Mouse (Mus musculus): ENCODE measurements around the gene Olfr66. TPM values are rescaled to one million over a fixed set of nuclear protein-coding genes. Genes with fewer than 3 reads are reported as not detected.

Olfr66 gene
- polyA plus RNA-seq (2016; fragmentation: Nextera tagmentation; extraction: Ambion mirVana), result not detected in 2 replicates

DNA sequence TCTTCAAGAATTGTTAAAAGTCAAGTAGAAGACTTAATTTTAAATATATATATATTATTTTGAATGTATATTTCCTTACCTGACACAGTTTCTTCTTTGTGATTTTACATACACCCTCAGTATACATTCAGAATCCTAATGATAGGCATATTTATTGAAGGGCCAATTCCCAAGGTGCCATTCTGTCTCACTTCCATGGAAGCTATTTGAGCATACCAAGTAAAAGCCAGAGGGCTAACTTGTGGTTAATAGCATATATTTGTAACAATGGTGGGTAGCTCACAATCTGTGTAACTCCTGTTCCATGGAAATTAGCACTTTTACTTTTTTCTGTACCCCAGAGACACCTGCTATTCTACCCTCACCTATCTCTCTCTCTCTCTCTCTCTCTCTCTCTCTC is at the start of gene Olfr66:
TSS of gene Olfr66 (minus strand) at position 101 of the 400 bp plus-strand sequence.
- Histone ChIP-seq H3K27me3 (ENCODE audit: low read depth, poor library complexity, severe bottlenecking) (no peaks in the 10 kb centered on the region), H3K36me3 (no peaks in the 10 kb centered on the region), H3K4me1 (no peaks in the 10 kb centered on the region), H3K27ac (no peak within 1 kb of the TSS), H3K4me3 (no peak within 1 kb of the TSS), H3K9me3 (replicated peaks) (no peaks in the 10 kb centered on the region)
- DNase-seq (ENCODE audit: low spot score), result no peak

DNA sequence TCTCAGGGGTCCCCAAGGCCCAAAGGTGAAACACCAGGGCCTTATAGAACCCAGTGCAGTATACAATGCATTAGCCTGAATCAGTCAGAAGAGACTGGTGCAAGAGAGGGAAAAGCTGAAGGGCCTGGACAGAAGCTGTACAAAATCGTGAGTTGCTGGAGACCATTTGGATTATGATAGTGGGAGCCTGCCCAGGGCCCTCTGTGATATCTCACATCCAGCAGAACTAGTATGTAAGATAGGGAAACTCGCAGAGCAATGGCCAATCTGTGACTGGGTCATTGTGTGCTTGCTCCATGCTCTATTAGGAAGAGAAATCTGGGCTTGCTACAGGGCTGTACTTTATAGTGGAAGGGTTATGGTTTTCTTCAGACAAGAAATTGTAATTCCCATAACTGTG is 48.2 kb upstream of the Olfr66 start, which contains the start of gene Olfr632:
TSS of gene Olfr632 (plus strand) at position 84 of the 400 bp plus-strand sequence.
- no peak within 1 kb of the TSS for H3K4me3 ChIP-seq
- no peaks in the 10 kb centered on the region for H3K36me3 ChIP-seq
- 77% methylated on average over 2 of the region's 2 CpGs for WGBS
- H3K27ac ChIP-seq, result no peak within 1 kb of the TSS
- no peaks in the 10 kb centered on the region for H3K27me3 ChIP-seq (ENCODE audit: low read depth, poor library complexity, severe bottlenecking)
- DNase-seq (ENCODE audit: low spot score), result no peak
- H3K9me3 ChIP-seq (replicated peaks), result no peaks in the 10 kb centered on the region
- H3K4me1 ChIP-seq, result no peaks in the 10 kb centered on the region

DNA sequence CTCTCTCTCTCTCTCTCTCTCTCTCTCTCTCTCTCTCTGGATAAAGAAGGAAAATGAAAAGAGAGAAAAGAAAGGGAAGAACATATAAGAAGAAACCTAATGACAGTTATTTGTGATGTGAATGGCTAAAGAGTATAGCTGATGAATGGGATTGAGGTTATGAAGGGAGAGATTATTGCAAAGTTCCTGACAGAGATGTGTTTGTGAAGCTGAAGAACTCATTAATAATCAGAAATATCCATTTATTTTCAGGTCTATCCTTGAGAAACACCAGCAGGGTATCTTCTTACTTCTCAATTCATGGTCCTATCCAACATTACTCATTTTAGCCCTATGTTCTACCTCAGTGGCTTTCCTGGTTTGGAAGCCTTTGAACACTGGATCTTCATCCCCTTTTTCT is 42.5 kb upstream of the Olfr66 start, which contains the start of gene Olfr631:
TSS of gene Olfr631 (plus strand) at position 301 of the 400 bp plus-strand sequence.
- H3K27ac ChIP-seq, result no peak within 1 kb of the TSS
- DNase-seq (ENCODE audit: low spot score), result no peak
- no peak within 1 kb of the TSS for H3K4me3 ChIP-seq
- H3K9me3 ChIP-seq (replicated peaks), result no peaks in the 10 kb centered on the region
- no peaks in the 10 kb centered on the region for H3K36me3 ChIP-seq
- no peaks in the 10 kb centered on the region for H3K27me3 ChIP-seq (ENCODE audit: low read depth, poor library complexity, severe bottlenecking)
- no peaks in the 10 kb centered on the region for H3K4me1 ChIP-seq

DNA sequence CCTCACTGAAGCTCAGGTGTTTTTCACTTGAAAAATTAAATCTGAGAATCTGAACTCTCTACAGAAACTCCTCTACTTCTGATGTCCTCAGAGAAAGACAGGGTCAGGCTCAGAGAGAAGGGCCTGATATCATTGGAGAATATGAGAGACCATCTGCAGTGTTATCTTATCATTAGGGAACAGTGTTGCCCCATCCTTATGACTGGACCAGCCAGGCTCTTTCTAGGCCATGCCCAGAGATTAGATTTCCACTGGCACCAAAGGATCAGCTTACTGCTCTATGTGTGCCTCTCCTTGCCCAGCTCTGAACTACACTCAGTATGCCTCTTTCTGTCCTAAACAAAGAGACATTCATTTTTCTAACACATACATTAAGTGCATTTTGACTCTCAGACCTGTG is 29.3 kb upstream of the Olfr66 start:
- no peak for DNase-seq (ENCODE audit: low spot score)
- H3K9me3 ChIP-seq (replicated peaks), result no peaks in the 10 kb centered on the region
- H3K36me3 ChIP-seq, result no peaks in the 10 kb centered on the region
- H3K4me3 ChIP-seq, result no peak overlapping the region
- H3K4me1 ChIP-seq, result no peaks in the 10 kb centered on the region
- no peak overlapping the region for H3K27ac ChIP-seq
- H3K27me3 ChIP-seq (ENCODE audit: low read depth, poor library complexity, severe bottlenecking), result no peaks in the 10 kb centered on the region

DNA sequence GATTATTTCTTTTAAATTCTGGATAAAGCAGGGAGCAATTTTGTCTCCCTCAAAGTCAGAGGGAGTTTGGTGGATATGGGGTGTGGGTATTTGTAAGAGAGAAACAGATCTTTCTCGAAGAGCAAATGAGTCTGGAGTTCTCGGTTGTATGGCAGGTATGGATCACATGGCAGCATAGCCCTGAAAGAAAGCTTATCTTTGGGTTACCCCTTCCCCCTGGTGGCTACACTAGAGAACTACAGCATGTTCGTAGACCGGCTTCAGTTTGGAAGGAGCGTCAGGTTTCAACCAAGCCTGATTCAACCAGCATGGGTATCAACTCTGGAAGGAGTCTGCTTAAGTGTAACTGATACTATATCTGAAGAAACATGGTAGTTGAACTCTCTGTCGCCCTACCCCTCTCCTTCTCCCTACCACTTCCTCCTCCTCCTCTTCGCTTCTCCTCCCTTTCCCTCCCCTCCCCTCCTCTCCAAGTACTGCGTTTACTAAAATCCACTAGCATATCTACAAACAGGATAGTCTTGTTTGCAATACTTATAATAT is 27.0 kb upstream of the Olfr66 start:
- Histone ChIP-seq H3K4me3 (no peak overlapping the region), H3K9me3 (replicated peaks) (no peaks in the 10 kb centered on the region), H3K27ac (no peak overlapping the region), H3K4me1 (no peaks in the 10 kb centered on the region), H3K27me3 (ENCODE audit: low read depth, poor library complexity, severe bottlenecking) (no peaks in the 10 kb centered on the region), H3K36me3 (no peaks in the 10 kb centered on the region)
- DNase-seq (ENCODE audit: low spot score), result no peak
- WGBS, result 43% methylated on average over 8 of the region's 8 CpGs

DNA sequence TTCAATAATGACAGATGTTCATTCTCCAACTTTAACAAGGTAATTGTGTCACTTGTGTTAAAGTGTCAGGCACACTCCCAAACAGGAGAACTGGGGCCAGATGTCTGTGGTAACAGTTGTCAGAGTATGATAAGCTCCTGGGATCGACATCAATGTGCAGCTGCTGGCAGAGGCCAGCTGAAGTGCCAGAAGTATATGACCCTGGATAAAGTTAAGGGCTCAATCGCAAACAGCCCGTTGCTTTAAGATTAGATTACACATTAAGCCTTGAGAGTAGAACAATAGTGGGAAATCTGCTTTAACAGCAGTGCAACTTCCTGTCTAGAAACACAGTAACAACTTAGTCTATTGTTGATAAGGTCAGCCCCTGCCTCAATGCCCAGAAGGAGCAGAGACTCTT is 24.0 kb upstream of the Olfr66 start:
- Histone ChIP-seq H3K27ac (no peak overlapping the region), H3K4me1 (no peaks in the 10 kb centered on the region), H3K36me3 (no peaks in the 10 kb centered on the region), H3K9me3 (replicated peaks) (no peaks in the 10 kb centered on the region), H3K27me3 (ENCODE audit: low read depth, poor library complexity, severe bottlenecking) (no peaks in the 10 kb centered on the region), H3K4me3 (no peak overlapping the region)
- 35% methylated on average over 3 of the region's 3 CpGs for WGBS
- no peak for DNase-seq (ENCODE audit: low spot score)

DNA sequence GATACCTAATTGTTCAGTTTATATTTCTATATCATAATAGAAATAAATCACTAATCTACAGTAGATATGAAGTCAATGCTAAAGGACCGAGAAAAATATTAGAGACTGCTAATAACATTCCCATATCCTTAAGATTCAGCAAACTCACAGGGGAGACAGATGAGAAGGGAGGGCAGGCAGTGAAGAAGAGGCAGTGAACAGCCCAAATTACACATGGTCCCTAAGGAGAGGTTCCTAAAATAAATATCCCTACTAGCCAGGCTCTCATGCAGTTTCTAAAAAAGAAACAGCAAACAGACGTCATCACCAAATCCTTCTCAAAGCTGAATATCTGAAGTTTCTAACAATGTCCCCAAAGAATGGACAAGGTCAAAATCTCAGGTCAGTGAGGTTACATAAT is 17.1 kb upstream of the Olfr66 start, which contains the start of gene Olfr65:
TSS of gene Olfr65 (plus strand) at position 301 of the 400 bp plus-strand sequence.
- no peaks in the 10 kb centered on the region for H3K36me3 ChIP-seq
- no peaks in the 10 kb centered on the region for H3K4me1 ChIP-seq
- no peak for DNase-seq (ENCODE audit: low spot score)
- no peaks in the 10 kb centered on the region for H3K9me3 ChIP-seq (replicated peaks)
- WGBS, result 90% methylated on average over 2 of the region's 2 CpGs
- no peak within 1 kb of the TSS for H3K4me3 ChIP-seq
- no peaks in the 10 kb centered on the region for H3K27me3 ChIP-seq (ENCODE audit: low read depth, poor library complexity, severe bottlenecking)
- no peak within 1 kb of the TSS for H3K27ac ChIP-seq

DNA sequence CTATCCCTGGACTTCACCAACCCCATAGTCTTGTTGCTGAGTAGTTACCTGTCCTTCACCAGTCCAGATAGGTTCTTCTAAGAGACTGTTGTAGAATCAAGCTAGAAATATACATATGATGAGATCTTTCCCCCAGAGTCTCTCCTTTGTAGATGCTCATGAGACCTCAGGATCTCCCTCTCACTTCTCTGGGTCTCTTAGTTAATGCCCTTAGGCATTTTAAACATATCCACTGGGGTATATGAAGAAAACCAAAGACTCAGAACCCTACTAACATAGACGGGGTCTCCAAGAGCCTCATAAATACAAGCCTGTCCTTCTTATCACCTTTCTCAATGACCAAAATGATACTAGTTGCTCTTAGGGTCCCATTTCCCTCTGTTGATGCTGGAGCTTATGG is 8.3 kb upstream of the Olfr66 start, which contains the start of gene Olfr64:
TSS of gene Olfr64 (minus strand) at position 101 of the 400 bp plus-strand sequence.
- no peaks in the 10 kb centered on the region for H3K27me3 ChIP-seq (ENCODE audit: low read depth, poor library complexity, severe bottlenecking)
- no peak within 1 kb of the TSS for H3K4me3 ChIP-seq
- DNase-seq (ENCODE audit: low spot score), result no peak
- 79% methylated on average over 1 of the region's 1 CpGs for WGBS
- H3K36me3 ChIP-seq, result no peaks in the 10 kb centered on the region
- H3K9me3 ChIP-seq (replicated peaks), result no peaks in the 10 kb centered on the region
- no peaks in the 10 kb centered on the region for H3K4me1 ChIP-seq
- H3K27ac ChIP-seq, result no peak within 1 kb of the TSS

DNA sequence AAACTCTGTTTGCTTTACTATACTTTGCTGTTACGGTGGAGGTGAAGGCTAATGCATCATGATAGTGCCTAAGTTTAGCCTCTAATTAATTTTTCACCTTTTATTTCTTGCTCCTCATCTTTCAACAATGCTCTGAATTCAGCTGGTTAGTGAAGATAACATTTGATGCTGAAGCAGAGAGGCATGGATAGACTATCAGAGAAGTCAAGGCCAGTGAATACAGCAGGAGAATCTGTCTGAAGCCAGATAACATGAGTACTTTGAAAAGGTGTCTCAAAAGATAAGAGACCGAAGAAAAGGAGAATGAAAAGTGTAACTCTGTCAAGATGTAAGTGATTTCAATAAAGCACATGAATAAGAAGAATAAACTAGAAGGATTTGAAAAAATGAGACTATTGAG is 9.0 kb downstream of the Olfr66 start:
- WGBS, result 90% methylated on average over 2 of the region's 2 CpGs
- Histone ChIP-seq H3K4me1 (no peaks in the 10 kb centered on the region), H3K9me3 (replicated peaks) (no peaks in the 10 kb centered on the region), H3K27me3 (ENCODE audit: low read depth, poor library complexity, severe bottlenecking) (no peaks in the 10 kb centered on the region), H3K4me3 (no peak overlapping the region), H3K27ac (no peak overlapping the region), H3K36me3 (no peaks in the 10 kb centered on the region)
- no peak for DNase-seq (ENCODE audit: low spot score)

DNA sequence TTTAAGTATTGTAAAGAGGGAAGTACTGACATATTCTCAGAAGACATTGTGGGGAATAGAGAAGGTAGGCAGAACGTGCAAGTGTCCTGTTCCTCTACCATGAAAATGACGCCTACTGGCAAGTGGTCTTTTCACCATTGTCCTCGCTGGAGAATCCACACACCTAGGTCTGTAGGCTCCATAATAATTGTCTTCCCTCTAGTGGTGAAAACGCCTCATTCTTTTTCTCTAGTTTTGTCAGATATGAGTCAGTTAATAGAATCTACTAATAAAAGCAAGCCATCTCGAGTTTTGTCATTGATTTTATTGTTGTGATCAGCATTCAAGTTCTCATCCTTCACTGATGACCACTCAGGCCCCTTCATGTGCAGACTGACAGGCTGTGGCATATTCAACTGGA is 11.6 kb downstream of the Olfr66 start:
- Histone ChIP-seq H3K9me3 (replicated peaks) (no peaks in the 10 kb centered on the region), H3K36me3 (no peaks in the 10 kb centered on the region), H3K4me3 (no peak overlapping the region), H3K27ac (no peak overlapping the region), H3K4me1 (no peaks in the 10 kb centered on the region), H3K27me3 (ENCODE audit: low read depth, poor library complexity, severe bottlenecking) (no peaks in the 10 kb centered on the region)
- WGBS, result 55% methylated on average over 5 of the region's 5 CpGs
- no peak for DNase-seq (ENCODE audit: low spot score)

DNA sequence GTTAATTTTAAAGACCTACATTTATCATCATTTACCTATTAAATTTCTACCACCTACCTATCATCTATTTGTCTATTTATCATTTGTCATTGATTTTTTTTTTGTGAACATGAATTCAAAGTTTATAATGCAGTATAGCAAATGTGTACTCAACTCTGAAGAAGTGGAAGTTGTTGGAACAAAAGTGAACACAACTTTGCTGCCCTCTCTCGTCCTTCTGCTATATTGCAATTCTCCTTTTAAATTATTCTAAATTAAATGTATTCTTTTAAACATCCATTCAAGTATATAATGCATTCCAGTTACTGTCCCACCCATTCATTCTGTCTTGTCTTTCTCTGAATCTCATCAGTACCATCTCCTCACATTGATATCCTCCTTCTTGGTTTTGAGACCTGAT is 13.0 kb downstream of the Olfr66 start:
- WGBS, result 19% methylated on average over 1 of the region's 1 CpGs

DNA sequence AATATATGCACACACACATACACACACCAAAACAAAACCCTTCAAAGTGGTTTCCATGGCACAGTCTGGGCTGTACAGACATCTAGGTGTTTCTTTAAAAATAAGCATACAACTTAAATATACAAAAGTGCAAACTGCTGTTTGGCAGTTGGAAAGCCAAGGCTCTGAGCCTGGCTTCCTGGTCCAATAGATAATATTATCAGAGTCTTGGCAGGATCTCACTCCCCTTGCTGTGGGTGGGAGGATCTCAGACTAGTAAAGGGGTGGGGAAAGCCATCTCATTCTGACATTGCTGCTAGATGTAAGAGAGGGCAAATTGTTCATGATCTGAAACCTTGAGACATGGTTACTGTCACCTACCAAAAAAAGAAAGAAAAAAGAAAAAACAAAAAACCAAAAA is 15.4 kb downstream of the Olfr66 start:
- H3K27me3 ChIP-seq (ENCODE audit: low read depth, poor library complexity, severe bottlenecking), result no peaks in the 10 kb centered on the region
- no peaks in the 10 kb centered on the region for H3K36me3 ChIP-seq
- no peak overlapping the region for H3K4me3 ChIP-seq
- no peaks in the 10 kb centered on the region for H3K4me1 ChIP-seq
- H3K9me3 ChIP-seq (replicated peaks), result no peaks in the 10 kb centered on the region
- no peak overlapping the region for H3K27ac ChIP-seq
- DNase-seq (ENCODE audit: low spot score), result no peak

More for the DNA sequence above, 13.0 kb downstream of the Olfr66 start:
- H3K27ac ChIP-seq, result no peak overlapping the region
- no peaks in the 10 kb centered on the region for H3K36me3 ChIP-seq
- no peak overlapping the region for H3K4me3 ChIP-seq
- H3K9me3 ChIP-seq (replicated peaks), result no peaks in the 10 kb centered on the region
- no peaks in the 10 kb centered on the region for H3K27me3 ChIP-seq (ENCODE audit: low read depth, poor library complexity, severe bottlenecking)
- no peak for DNase-seq (ENCODE audit: low spot score)
- H3K4me1 ChIP-seq, result no peaks in the 10 kb centered on the region

DNA sequence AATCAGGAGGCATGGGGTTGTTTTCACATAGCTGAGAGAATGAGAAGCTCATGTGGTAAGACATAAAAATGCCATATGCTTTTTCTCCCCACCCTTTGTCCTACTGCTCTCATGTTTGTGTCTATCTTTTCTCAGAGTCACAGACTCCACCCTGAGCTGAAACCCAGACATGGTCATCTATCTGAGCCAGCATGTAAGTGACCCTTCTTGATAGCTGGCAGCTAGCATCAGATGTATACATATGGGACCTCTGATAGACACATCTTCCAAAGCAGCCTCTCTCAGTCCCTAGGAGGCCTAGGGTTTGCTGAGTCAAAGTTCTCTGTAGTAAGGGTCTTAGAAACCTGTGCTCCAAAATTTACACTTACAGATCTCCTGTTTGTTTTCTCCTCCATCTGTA is 20.3 kb downstream of the Olfr66 start:
- Histone ChIP-seq H3K36me3 (no peaks in the 10 kb centered on the region), H3K9me3 (replicated peaks) (no peaks in the 10 kb centered on the region), H3K4me1 (no peaks in the 10 kb centered on the region), H3K4me3 (no peak overlapping the region), H3K27ac (no peak overlapping the region), H3K27me3 (ENCODE audit: low read depth, poor library complexity, severe bottlenecking) (no peaks in the 10 kb centered on the region)
- no peak for DNase-seq (ENCODE audit: low spot score)

DNA sequence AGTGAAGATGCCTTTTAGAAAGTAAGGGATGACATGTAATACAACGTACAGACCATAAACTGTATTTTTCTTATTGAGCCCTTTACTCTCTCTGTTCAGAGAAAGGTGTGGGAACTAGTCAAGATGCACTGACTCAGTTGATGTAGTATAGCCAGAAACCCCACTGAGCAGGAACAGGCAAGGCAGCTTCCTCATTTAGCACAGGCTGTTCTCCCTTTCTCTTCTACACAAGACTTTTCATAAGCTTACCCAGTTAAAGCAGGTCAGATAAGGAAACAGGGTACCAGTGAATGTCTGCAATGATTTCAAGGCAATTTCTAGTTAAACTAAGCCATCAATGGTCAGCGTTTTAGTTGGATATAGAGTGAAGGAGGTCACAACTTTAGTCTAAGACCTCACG is 24.5 kb downstream of the Olfr66 start:
- WGBS, result 80% methylated on average over 3 of the region's 3 CpGs
- Histone ChIP-seq H3K9me3 (replicated peaks) (no peaks in the 10 kb centered on the region), H3K4me1 (no peaks in the 10 kb centered on the region), H3K36me3 (no peaks in the 10 kb centered on the region), H3K4me3 (no peak overlapping the region), H3K27me3 (ENCODE audit: low read depth, poor library complexity, severe bottlenecking) (no peaks in the 10 kb centered on the region), H3K27ac (no peak overlapping the region)
- no peak for DNase-seq (ENCODE audit: low spot score)

All from limb, embryonic 10.5 days (tissue).